Comparison of ENCODE assay signal across 15 mouse cellular contexts in genomic region chr7:51662441-51662840, GRCm38 (mm10). TPM values are rescaled to one million over a fixed set of nuclear protein-coding genes. Genes with fewer than 3 reads are reported as not detected.
A peak's percentile ranks its signal among the peaks of the same experiment; 100 is the strongest.
DNase-seq lines count a peak whose midpoint lies in the region; ATAC-seq lines count a peak whose summit lies in the region.
"Had no signal": no experiment of that assay in that cellular context is flagged by ENCODE, and none has a peak within 500 bp of the region (broad histone marks: within the 10 kb centered on the region; RNA-seq: fewer than 3 reads in every experiment).

No protein-coding gene starts in this region.

- no peaks in the 10 kb centered on the region for H3K9me3 ChIP-seq in forebrain, embryonic 16.5 days (ENCODE audit: control insufficient read depth, low read length)
- H3K9me3 ChIP-seq in midbrain, embryonic 13.5 days, result no peaks in the 10 kb centered on the region
- no peaks in the 10 kb centered on the region for H3K9me3 ChIP-seq in liver, embryonic 11.5 days (ENCODE audit: control insufficient read depth, low read length)
- H3K9me3 ChIP-seq: G1E; liver, embryonic 12.5 days had no signal

- WGBS in forebrain, embryonic 16.5 days, result 17% methylated on average over 5 of the region's 5 CpGs
- 28% methylated on average over 5 of the region's 5 CpGs for WGBS in midbrain, embryonic 13.5 days
- 33% methylated on average over 5 of the region's 5 CpGs for WGBS in liver, embryonic 11.5 days

- no peak overlapping the region for H3K4me3 ChIP-seq in forebrain, embryonic 16.5 days (replicated peaks; ENCODE audit: low read length)
- no peak overlapping the region for H3K4me3 ChIP-seq in midbrain, embryonic 13.5 days (replicated peaks)
- no peak overlapping the region for H3K4me3 ChIP-seq in liver, embryonic 11.5 days (ENCODE audit: low read depth, low read length)
- H3K4me3 ChIP-seq: liver, embryonic 12.5 days had no signal

- H3K27me3 ChIP-seq in forebrain, embryonic 16.5 days (replicated peaks; ENCODE audit: control insufficient read depth, insufficient read depth, low read length), result no peaks in the 10 kb centered on the region
- H3K27me3 ChIP-seq in midbrain, embryonic 13.5 days, result no peaks in the 10 kb centered on the region
- no peaks in the 10 kb centered on the region for H3K27me3 ChIP-seq in liver, embryonic 11.5 days (replicated peaks; ENCODE audit: control insufficient read depth, insufficient read depth, low read length)
- H3K27me3 ChIP-seq: liver, embryonic 12.5 days had no signal

- peaks cover 4% of the 10 kb centered on the region for H3K4me1 ChIP-seq in forebrain, embryonic 16.5 days (replicated peaks; ENCODE audit: control insufficient read depth, insufficient read depth, low read length)
- peaks cover 8% of the 10 kb centered on the region for H3K4me1 ChIP-seq in midbrain, embryonic 13.5 days (replicated peaks)
- no peaks in the 10 kb centered on the region for H3K4me1 ChIP-seq in liver, embryonic 11.5 days (replicated peaks; ENCODE audit: control insufficient read depth, insufficient read depth, low read length)
- H3K4me1 ChIP-seq: liver, embryonic 12.5 days had no signal

- DNase-seq in cerebellum, adult 9-11 months, result peak; percentile 2
- DNase-seq in cerebellum, adult 18-20 months, result no peak
- DNase-seq in left cerebral cortex, postnatal 14 days (ENCODE audit: low spot score in 2 of 2), result peak; percentile 2 to 3
- no peak for DNase-seq in left cerebral cortex, postnatal 36 days (ENCODE audit: low spot score in 2 of 2)
- DNase-seq in liver, embryonic 11.5 days (ENCODE audit: low spot score), result no peak
- no peak for DNase-seq in thymus, postnatal 36 days
- DNase-seq: heart, postnatal 4 days; kidney, postnatal 14 days; thymus, postnatal 4 days had no signal

- ATAC-seq in forebrain, embryonic 16.5 days, result peak; percentile 85
- ATAC-seq in midbrain, embryonic 13.5 days, result peak; percentile 90
- ATAC-seq in liver, embryonic 11.5 days (replicated peaks; ENCODE audit: low FRiP score), result no peak
- ATAC-seq: liver, embryonic 12.5 days had no signal

- intact Hi-C loops in left cerebral cortex, postnatal 14 days (cut with DNase I), result no loop called here
- intact Hi-C loops in left cerebral cortex, postnatal 36 days (cut with DNase I), result no loop called here

- peak overlapping the region; percentile 65 for H3K27ac ChIP-seq in forebrain, embryonic 16.5 days (ENCODE audit: low read length)
- peak overlapping the region; percentile 59 for H3K27ac ChIP-seq in midbrain, embryonic 13.5 days
- H3K27ac ChIP-seq in liver, embryonic 11.5 days (ENCODE audit: low read depth, low read length), result no peak overlapping the region
- H3K27ac ChIP-seq: liver, embryonic 12.5 days had no signal

- H3K36me3 ChIP-seq in forebrain, embryonic 16.5 days (ENCODE audit: control insufficient read depth, insufficient read depth), result no peaks in the 10 kb centered on the region
- peaks cover 10% of the 10 kb centered on the region; the same call in 1 of the 2 replicates for H3K36me3 ChIP-seq in midbrain, embryonic 13.5 days
- H3K36me3 ChIP-seq in liver, embryonic 11.5 days (ENCODE audit: control insufficient read depth, insufficient read depth, low read length), result no peaks in the 10 kb centered on the region
- H3K36me3 ChIP-seq: G1E; liver, embryonic 12.5 days had no signal

- H3K9ac ChIP-seq in forebrain, embryonic 16.5 days (replicated peaks; ENCODE audit: low read depth, low read length), result no peak overlapping the region
- H3K9ac ChIP-seq in midbrain, embryonic 13.5 days (replicated peaks), result no peak overlapping the region
- no peak overlapping the region for H3K9ac ChIP-seq in liver, embryonic 11.5 days (ENCODE audit: low read depth, low read length)
- H3K9ac ChIP-seq: liver, embryonic 12.5 days had no signal

- H3K4me2 ChIP-seq in forebrain, embryonic 16.5 days (ENCODE audit: low read length), result no peak overlapping the region
- no peak overlapping the region for H3K4me2 ChIP-seq in midbrain, embryonic 13.5 days (replicated peaks)
- no peak overlapping the region for H3K4me2 ChIP-seq in liver, embryonic 11.5 days
- H3K4me2 ChIP-seq: liver, embryonic 12.5 days had no signal

RNA-seq across cellular contexts. Expression of gene Slc17a6, which starts 40.6 kb away (rescaled TPM):
- 10 to 100 TPM; 26.5 to 36.1 TPM for total RNA-seq in left cerebral cortex, postnatal 14 days (2021)
- total RNA-seq in left cerebral cortex, postnatal 36 days (2021), result 10 to 100 TPM; 24.2 to 31.9 TPM
- 40.5 and 52.7 TPM in 2 replicates for polyA plus RNA-seq in forebrain, embryonic 16.5 days (2015; fragmentation: Nextera tagmentation; extraction: Ambion mirVana)
- 76.8 and 92.2 TPM in 2 replicates for polyA plus RNA-seq in midbrain, embryonic 13.5 days (2015; fragmentation: Nextera tagmentation; extraction: Ambion mirVana)
- not detected in 2 replicates for polyA plus RNA-seq in liver, embryonic 11.5 days (2014; fragmentation: Nextera tagmentation; extraction: Ambion mirVana)
- total RNA-seq: granulocyte monocyte progenitor cell, adult 5-6 weeks; heart, postnatal 4 days; neutrophil, adult 5-6 weeks had no signal
- polyA plus RNA-seq: G1E; liver, embryonic 12.5 days had no signal

Comparison
In these comparisons a context has a peak if more than half of its experiments do, and no peak if none do; other contexts are left out.
1. DNase-seq: peak in cerebellum, adult 9-11 months (single experiment) and left cerebral cortex, postnatal 14 days (2 of 2); none in cerebellum, adult 18-20 months (0 of 2), left cerebral cortex, postnatal 36 days (0 of 2), liver, embryonic 11.5 days (single experiment) and thymus, postnatal 36 days (0 of 2).
2. RNA of gene Slc17a6, which starts 40.6 kb away (polyA plus RNA-seq): 76.8 to 92.2 TPM in midbrain, embryonic 13.5 days and 40.5 to 52.7 TPM in forebrain, embryonic 16.5 days; not detected in liver, embryonic 11.5 days; every median in the first group is over 10 times any median in the second.